Mouse (Mus musculus) left cerebral cortex, adult 2 months (tissue): ENCODE data around the gene Dgat2. TPM values are rescaled to one million over a fixed set of nuclear protein-coding genes. Genes with fewer than 3 reads are reported as not detected.
A peak's percentile ranks its signal among the peaks of the same experiment; 100 is the strongest.

Experiments used
- DNase-seq, 2 experiments: peaks; one replicate each; pipeline ENCODE4 v3.0.0; 2021 to 2022; ENCODE audit warnings: low spot score in 2 of 2, mixed read lengths in 1 of 2; ENCODE audit errors: extremely low spot score in 1 of 2
- H3K27ac ChIP-seq: fragments of 200-600 bp; 2 replicates; pipeline ENCODE4 v1.8.1; 2022
- H3K4me3 ChIP-seq: fragments of 200-600 bp; 2 replicates; pipeline ENCODE4 v1.8.1; 2022
- CTCF ChIP-seq: fragments of 200-600 bp; IDR thresholded peaks from 2 replicates; pipeline ENCODE4 v1.8.1; 2022; ENCODE audit warnings: antibody characterized with exemption, mild to moderate bottlenecking, moderate library complexity
- intact Hi-C: fragments of 180-260 bp; cut with DNase I; formaldehyde crosslinking; loops from one replicate; pipeline ENCODE4 v1.15.1; 2025
- total RNA-seq, 2 experiments: library from RNA; stranded (reverse); gene quantifications; 2 replicates each; pipeline ENCODE4 v1.2.3; 2021

Gene Dgat2
- total RNA-seq, 2 experiments from 2014 or later = 55.7 to 57.8 TPM

DNA sequence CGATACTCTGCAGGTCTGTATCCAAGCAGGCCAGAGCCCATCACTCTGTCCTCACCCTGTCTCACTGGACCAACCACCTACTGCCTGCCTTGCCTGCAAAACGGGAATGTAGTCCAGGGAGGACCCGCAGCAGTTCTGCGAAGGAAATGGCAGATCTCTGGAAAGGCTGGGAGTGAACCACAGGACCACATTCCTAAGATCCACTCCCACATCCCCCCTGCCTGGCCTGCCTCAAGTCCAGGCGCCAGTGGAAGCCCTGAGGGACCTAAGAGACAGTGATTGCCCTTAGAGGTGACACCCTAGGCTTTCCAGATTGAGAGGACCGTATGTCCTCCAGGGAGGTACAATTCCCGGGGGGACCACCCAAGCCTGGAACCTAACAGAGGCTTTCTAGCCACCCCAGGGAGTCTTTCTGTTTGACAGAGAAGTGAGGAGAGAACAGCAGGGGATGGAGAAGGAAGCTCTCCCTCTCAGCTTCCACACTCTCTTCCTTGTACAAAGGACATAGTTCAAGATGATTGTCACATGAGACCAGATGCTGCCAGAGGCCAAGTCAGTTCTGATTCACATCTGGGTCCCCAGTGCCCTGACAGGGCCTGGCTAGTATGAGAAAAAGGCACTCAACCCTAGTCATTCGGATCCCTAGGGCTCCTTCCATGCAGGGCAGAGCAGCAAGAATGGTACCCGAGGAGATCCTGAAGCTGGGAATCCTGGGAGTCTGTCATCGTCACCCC lies 10.6 kb downstream of the Dgat2 start:
- DNase-seq = no peak
- Histone ChIP-seq H3K4me3 (no peak overlapping the region), H3K27ac (no peak overlapping the region)
- TF ChIP-seq CTCF = no peak
- intact Hi-C loops = no loop called here

DNA sequence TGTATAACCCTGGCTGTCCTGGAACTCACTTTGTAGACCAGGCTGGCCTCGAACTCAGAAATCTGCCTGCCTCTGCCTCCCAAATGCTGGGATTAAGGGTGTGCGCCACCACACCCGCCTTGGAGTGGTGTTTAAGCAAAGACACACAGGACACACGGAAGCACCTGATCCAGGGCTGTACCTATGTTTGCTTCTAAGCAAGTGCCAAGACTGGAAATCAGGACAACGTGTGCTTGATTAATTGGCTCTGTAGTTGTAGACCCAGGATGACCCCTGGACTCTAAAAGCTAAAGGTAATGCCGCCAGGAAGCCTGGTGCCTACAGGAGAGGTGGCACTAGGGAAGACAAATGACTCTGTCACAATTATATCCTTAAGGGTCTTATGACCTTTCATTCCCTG lies 12.0 kb downstream of the Dgat2 start:
- intact Hi-C loops = no loop called here
- no peak overlapping the region for H3K4me3 ChIP-seq
- TF ChIP-seq CTCF = no peak

DNA sequence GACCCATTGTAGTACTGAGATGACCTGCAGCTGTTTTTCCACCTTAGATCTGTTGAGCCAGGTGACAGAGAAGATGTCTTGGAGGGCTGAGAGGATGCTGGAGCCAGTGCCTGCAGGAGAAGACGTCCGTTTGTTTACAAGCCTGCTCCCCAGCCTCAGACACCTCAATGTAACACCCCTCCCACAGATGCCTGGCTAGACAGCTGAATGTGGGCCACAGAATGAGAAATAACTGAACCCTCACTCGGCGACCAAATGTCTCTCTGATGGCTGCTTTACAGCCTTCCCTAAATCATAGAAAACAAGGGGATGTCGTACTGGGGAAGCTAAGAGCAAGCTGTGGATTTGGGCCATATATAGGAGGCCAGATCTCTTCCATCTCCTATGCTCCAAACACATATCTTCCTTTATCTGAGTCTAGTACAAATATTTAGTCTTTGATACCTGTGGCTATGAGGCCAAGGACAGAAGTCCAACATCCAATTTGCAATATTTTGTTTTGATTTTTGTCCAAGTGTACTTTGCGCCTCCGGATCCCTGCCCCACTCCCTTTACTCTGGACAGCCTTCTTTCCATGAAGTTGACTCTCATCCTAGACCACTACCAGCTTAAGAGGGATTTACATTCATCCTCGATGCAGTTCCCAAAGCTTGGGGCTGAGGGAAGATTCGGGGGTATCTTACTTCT lies 12.7 kb downstream of the Dgat2 start:
- no peak for DNase-seq
- H3K4me3 ChIP-seq = no peak overlapping the region
- no peak for TF ChIP-seq CTCF
- H3K27ac ChIP-seq = no peak overlapping the region
- intact Hi-C loops = no loop called here

More for the DNA sequence above, 12.0 kb downstream of the Dgat2 start:
- H3K27ac ChIP-seq = no peak overlapping the region
- DNase-seq = no peak

DNA sequence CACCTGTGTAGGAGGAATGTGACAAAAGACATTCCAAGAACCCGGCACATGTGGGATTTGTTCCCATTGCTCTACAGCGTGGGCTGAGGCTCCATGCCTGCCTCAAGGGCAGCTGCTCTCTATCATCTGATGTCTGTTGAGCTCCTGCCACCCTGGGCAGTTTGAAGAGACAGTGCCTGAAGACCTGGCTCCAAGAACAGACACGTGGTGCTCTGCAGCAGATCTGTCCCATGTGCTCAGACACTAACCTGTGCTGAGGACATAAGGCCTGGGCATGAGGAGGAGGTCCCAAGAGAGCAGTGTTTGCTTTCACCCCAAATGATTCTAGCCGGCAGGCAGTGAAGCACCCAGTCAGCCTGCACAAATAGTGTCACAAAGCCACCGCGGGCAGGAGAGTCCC lies 13.8 kb downstream of the Dgat2 start:
- DNase-seq = no peak
- Histone ChIP-seq H3K4me3 (no peak overlapping the region), H3K27ac (no peak overlapping the region)
- intact Hi-C loops = no loop called here
- TF ChIP-seq CTCF = no peak

DNA sequence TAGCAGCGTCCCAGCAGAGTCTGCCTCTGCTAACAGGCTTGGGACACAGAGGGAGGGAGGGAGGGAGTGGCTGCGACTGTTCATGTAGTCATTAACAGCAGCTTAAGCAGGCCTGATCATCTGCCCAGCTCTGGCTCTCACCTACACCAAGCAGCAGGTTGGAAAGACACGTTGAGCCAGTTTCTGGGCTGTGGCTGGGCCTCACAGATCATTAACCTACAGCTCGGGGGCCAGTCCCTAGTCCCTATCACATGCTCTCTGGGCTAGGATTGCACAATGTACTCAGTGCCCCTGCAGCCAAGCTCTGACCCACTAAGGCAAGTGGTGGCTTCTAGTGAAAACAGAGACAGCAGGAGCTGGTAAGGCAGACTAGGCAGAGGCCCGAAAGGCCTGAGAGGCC lies 14.6 kb downstream of the Dgat2 start:
- Histone ChIP-seq H3K4me3 (no peak overlapping the region), H3K27ac (no peak overlapping the region)
- TF ChIP-seq CTCF = no peak
- intact Hi-C loops = no loop called here
- DNase-seq = no peak

DNA sequence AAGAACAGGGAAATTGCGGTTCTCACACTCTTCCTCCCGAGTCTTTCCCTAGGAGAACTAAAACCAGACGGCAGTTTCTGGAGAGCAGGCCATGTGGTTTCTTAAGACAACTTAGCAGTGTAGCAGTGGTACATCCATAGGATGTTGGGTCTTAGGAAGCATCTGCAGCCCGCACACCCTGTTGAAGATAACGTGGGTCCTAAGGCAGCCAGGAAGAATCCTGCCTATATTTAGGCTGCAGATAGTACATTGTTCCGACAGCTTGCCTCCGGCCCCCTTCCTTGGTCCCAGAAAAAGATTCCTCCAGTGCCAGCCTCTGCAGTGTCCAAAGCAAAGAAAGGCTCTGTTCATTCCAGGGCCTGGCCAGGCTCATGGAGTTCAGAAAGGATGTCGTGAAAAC lies 16.4 kb downstream of the Dgat2 start:
- DNase-seq = no peak
- intact Hi-C loops = no loop called here

DNA sequence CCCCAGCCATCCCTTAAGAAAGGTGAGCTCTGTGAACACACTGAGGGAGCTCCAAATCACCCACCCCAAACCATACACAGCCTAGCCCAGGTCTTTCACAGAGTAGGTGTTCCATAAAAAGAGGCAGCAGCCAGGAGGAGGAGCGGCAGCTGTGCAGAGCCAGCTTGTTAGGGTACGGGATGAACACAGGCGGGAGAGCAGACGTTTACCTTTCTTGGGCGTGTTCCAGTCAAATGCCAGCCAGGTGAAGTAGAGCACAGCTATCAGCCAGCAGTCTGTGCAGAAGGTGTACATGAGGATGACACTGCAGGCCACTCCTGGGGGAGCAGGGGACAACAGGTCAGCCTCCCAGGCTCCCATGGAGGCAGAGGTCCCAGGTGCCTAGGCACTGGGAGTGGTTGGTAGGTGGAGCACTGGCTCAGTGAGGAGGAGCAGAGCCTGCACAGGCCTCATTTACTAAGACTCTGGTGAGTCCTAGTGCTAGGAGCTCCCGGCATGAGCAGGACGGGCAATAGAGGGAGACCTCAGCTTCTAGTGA lies 17.6 kb downstream of the Dgat2 start:
- no peak overlapping the region for H3K4me3 ChIP-seq
- TF ChIP-seq CTCF = no peak
- intact Hi-C loops = no loop called here
- no peak for DNase-seq
- peak overlapping the region; percentile 24; the same call in 1 of the 2 replicates for H3K27ac ChIP-seq

More for the DNA sequence above, 16.4 kb downstream of the Dgat2 start:
- no peak for TF ChIP-seq CTCF
- Histone ChIP-seq H3K27ac (no peak overlapping the region; the same call in none of the 2 replicates), H3K4me3 (no peak overlapping the region)

DNA sequence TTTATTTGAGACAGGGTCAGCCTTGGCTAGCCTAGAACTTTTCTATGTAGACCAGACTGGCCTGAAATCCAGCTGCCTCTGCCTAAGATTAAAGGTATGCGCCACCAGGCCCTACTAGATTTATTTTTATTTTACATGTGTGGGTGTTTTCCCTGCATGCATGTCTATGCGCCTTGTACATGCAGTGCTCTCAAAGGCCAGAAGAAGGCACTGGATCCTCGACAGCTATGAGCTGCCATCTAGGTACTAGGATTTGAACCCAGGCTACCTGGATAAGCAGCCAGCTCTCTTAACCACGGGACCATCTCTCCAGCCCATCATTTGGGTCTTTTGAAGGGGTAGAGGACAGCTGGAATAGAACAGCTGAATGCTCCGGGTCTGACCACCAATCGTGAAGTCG lies 20.1 kb downstream of the Dgat2 start:
- peak; percentile 15 for TF ChIP-seq CTCF
- Histone ChIP-seq H3K4me3 (no peak overlapping the region), H3K27ac (no peak overlapping the region)
- no peak for DNase-seq
- intact Hi-C loops = no loop called here

DNA sequence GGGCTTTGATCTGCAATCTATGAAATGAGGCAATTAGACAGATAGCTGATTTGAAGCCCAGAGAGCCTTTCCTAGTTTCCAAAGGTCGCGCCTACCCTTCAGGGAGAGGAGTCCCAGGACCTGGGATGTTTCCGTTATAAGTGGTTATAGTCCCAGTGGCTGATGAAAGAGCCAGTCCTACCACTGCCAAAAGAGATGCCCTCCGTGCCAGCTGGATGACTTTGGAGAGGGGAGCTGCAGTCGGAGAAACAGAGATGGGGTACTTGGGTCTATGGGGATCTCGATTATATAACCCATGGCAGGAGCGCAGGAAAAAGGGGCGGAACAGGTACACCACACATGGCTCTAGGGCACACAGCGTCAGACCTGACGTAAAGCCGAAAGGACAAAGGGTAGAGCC lies 20.6 kb downstream of the Dgat2 start:
- DNase-seq = no peak
- Histone ChIP-seq H3K27ac (no peak overlapping the region), H3K4me3 (no peak overlapping the region)
- TF ChIP-seq CTCF = no peak
- intact Hi-C loops = no loop called here

DNA sequence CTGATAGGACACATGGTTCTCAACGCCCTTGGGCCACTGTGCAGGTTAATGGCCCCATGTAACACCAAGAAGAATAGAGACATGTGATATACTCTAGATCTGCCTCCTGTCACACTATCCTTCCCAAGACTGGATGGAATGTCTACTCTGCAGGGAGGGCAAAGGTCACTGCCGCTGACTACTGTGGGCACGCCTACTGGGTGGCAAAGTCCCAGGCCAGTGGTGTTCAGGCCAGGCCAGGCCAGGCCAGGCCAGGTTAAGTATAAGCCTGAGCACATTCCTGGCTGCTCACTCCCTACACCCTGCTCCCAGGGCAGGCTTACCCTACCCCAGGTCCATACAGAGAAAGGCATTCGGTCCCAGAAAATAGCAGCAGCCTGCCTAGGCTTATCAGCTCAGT lies 21.0 kb downstream of the Dgat2 start:
- no peak overlapping the region for H3K4me3 ChIP-seq
- no peak for DNase-seq
- intact Hi-C loops = no loop called here
- no peak for TF ChIP-seq CTCF
- no peak overlapping the region for H3K27ac ChIP-seq

DNA sequence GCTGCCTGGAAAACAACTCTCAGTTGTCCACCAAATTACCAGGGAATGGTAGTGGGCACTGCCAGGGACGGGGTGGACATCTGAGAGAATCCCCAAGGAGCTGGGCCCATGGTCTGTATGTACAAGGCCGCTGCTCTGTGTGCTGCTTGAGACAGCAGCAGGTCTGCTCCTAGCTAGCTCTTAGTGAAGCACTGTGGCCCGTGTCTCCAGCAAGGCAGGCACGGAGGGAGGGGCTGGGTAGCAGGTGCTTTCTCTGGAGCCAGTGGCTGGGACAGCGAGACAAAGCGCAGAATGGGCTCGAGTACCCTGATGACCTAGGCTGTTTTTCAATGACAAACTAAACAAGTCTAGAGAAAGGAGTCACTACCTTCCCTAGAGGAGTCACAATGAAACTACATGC lies 21.5 kb downstream of the Dgat2 start:
- Histone ChIP-seq H3K27ac (no peak overlapping the region), H3K4me3 (no peak overlapping the region)
- no peak for DNase-seq
- no peak for TF ChIP-seq CTCF
- intact Hi-C loops = no loop called here

DNA sequence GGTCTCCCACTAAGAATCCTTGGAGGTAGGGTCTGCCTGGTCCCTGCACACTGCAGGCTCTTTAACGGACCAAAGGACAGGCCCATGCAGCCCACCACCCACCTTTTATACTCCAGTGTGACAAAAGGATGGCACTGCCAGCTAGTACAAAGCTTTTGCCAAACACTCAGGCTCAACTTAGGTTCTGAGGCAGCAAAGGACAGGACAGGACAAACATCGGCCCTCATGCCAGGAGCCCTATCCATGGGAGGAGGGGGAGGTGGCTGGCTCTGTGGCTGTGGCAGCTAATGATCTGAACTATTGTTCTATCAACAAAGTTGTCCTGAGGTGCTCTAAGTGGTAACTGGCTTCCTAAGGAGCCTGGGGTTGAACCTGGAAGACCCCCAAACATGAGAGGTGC lies 23.1 kb downstream of the Dgat2 start:
- H3K4me3 ChIP-seq = no peak overlapping the region
- no peak for DNase-seq
- no peak overlapping the region for H3K27ac ChIP-seq
- intact Hi-C loops = no loop called here
- no peak for TF ChIP-seq CTCF
